11 mouse cellular contexts compared by ENCODE assay signal in the genomic region with DNA sequence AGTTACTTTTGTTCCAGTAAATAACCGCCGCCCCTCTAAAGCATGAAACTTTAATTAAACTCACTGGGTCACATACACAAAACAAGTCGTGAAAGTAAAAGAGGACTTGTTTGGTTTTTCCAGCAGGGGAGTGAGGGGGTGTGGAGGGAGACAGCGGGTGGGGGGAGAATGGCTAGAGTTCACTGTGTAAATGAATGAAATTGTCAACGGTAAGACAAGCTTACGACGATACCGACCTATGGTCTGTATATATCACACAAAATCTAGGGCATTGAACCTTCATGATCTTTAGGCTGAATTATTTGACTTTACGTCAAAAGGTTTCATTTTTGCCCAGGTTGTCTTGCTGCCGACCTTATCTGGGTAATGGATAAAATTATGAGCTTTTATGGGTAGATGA.
DNase-seq lines count a peak whose midpoint lies in the region; ATAC-seq and TF ChIP-seq lines count a peak whose summit lies in the region.
"Had no signal": no experiment of that assay in that cellular context is flagged by ENCODE, and none has a peak within 500 bp of the region (broad histone marks: within the 10 kb centered on the region; RNA-seq: fewer than 3 reads in every experiment).

No protein-coding gene starts in this region.

- DNase-seq in lung, adult 18-20 months = no peak
- DNase-seq in midbrain, postnatal 0 days (ENCODE audit: low spot score) = no peak
- no peak for DNase-seq in gastrocnemius, postnatal 36 days
- no peak for DNase-seq in kidney, postnatal 14 days
- DNase-seq in adrenal gland, adult (ENCODE audit: inconsistent age in 2 of 2, low spot score in 1 of 2) = no peak
- DNase-seq: lung, postnatal 36 days had no signal

- intact Hi-C loops in gastrocnemius, postnatal 36 days (cut with DNase I) = no loop called here

- H3K4me3 ChIP-seq in lung, embryonic 16.5 days (ENCODE audit: low read length) = no peak overlapping the region
- H3K4me3 ChIP-seq in forebrain, embryonic 12.5 days (replicated peaks) = no peak overlapping the region
- H3K4me3 ChIP-seq in limb, embryonic 12.5 days (replicated peaks) = 0 out of 2 replicates have a peak overlapping the region, but pooled peaks have one; percentile 6
- H3K4me3 ChIP-seq in midbrain, postnatal 0 days (ENCODE audit: low read depth, low read length) = peak overlapping the region; percentile 8; the same call in 1 of the 2 replicates
- H3K4me3 ChIP-seq: heart, embryonic 12.5 days; liver, embryonic 12.5 days had no signal

- H3K9ac ChIP-seq in lung, embryonic 16.5 days (ENCODE audit: low read length) = no peak overlapping the region
- no peak overlapping the region for H3K9ac ChIP-seq in forebrain, embryonic 12.5 days
- H3K9ac ChIP-seq in limb, embryonic 12.5 days (replicated peaks) = no peak overlapping the region
- H3K9ac ChIP-seq in midbrain, postnatal 0 days (replicated peaks; ENCODE audit: low read length, poor library complexity, severe bottlenecking) = no peak overlapping the region
- H3K9ac ChIP-seq: heart, embryonic 12.5 days; liver, embryonic 12.5 days had no signal

- no peak for ATAC-seq in lung, embryonic 16.5 days (ENCODE audit: low read depth)
- peak; percentile 57 for ATAC-seq in forebrain, embryonic 12.5 days (ENCODE audit: low FRiP score)
- no peak for ATAC-seq in limb, embryonic 12.5 days (ENCODE audit: insufficient number of reproducible peaks, insufficient read depth, low FRiP score, low TSS enrichment, low read depth)
- ATAC-seq in midbrain, postnatal 0 days (ENCODE audit: low FRiP score) = no peak
- ATAC-seq: liver, embryonic 12.5 days had no signal

- H3K27ac ChIP-seq in lung, embryonic 16.5 days (ENCODE audit: low read length) = no peak overlapping the region
- 0 out of 2 replicates have a peak overlapping the region, but pooled peaks have one; percentile 9 for H3K27ac ChIP-seq in forebrain, embryonic 12.5 days
- no peak overlapping the region for H3K27ac ChIP-seq in limb, embryonic 12.5 days
- no peak overlapping the region for H3K27ac ChIP-seq in midbrain, postnatal 0 days (ENCODE audit: low read depth, low read length)
- H3K27ac ChIP-seq: liver, embryonic 12.5 days had no signal

- H3K36me3 ChIP-seq in lung, embryonic 16.5 days (ENCODE audit: control insufficient read depth, insufficient read depth, low read length) = no peaks in the 10 kb centered on the region
- no peaks in the 10 kb centered on the region for H3K36me3 ChIP-seq in forebrain, embryonic 12.5 days (replicated peaks)
- H3K36me3 ChIP-seq in limb, embryonic 12.5 days = no peaks in the 10 kb centered on the region
- H3K36me3 ChIP-seq in midbrain, postnatal 0 days (ENCODE audit: insufficient read depth, low read length) = no peaks in the 10 kb centered on the region
- H3K36me3 ChIP-seq: heart, embryonic 12.5 days; liver, embryonic 12.5 days had no signal

- no peaks in the 10 kb centered on the region for H3K27me3 ChIP-seq in lung, embryonic 16.5 days (ENCODE audit: control insufficient read depth, insufficient read depth, low read depth, low read length)
- no peaks in the 10 kb centered on the region for H3K27me3 ChIP-seq in forebrain, embryonic 12.5 days
- H3K27me3 ChIP-seq in limb, embryonic 12.5 days = no peaks in the 10 kb centered on the region
- H3K27me3 ChIP-seq in midbrain, postnatal 0 days (ENCODE audit: insufficient read depth, low read length) = no peaks in the 10 kb centered on the region
- H3K27me3 ChIP-seq: heart, embryonic 12.5 days; liver, embryonic 12.5 days had no signal

- TF ChIP-seq CTCF in midbrain, postnatal 0 days (IDR thresholded peaks at IDR 0.05) = no peak

- WGBS in lung, embryonic 16.5 days = 35% methylated on average over 10 of the region's 10 CpGs
- WGBS in forebrain, embryonic 12.5 days = 28% methylated on average over 10 of the region's 10 CpGs
- WGBS in limb, embryonic 12.5 days = 26% methylated on average over 10 of the region's 10 CpGs
- WGBS in midbrain, postnatal 0 days = 22% methylated on average over 10 of the region's 10 CpGs

- peak overlapping the region; percentile 23; the same call in 1 of the 2 replicates for H3K4me2 ChIP-seq in lung, embryonic 16.5 days (ENCODE audit: low read depth, low read length)
- peak overlapping the region; percentile 38 for H3K4me2 ChIP-seq in forebrain, embryonic 12.5 days
- peak overlapping the region; percentile 44 for H3K4me2 ChIP-seq in limb, embryonic 12.5 days
- peak overlapping the region; percentile 26 for H3K4me2 ChIP-seq in midbrain, postnatal 0 days (ENCODE audit: low read depth, low read length, poor library complexity, severe bottlenecking)
- H3K4me2 ChIP-seq: liver, embryonic 12.5 days had no signal

- no peaks in the 10 kb centered on the region; the same call in none of the 2 replicates for H3K4me1 ChIP-seq in lung, embryonic 16.5 days (replicated peaks; ENCODE audit: control insufficient read depth, insufficient read depth, low read length)
- peaks cover 15% of the 10 kb centered on the region for H3K4me1 ChIP-seq in forebrain, embryonic 12.5 days
- H3K4me1 ChIP-seq in limb, embryonic 12.5 days (replicated peaks) = peaks cover 16% of the 10 kb centered on the region
- H3K4me1 ChIP-seq in midbrain, postnatal 0 days (ENCODE audit: insufficient read depth, low read length) = no peaks in the 10 kb centered on the region
- H3K4me1 ChIP-seq: heart, embryonic 12.5 days; liver, embryonic 12.5 days had no signal

- H3K9me3 ChIP-seq in lung, embryonic 16.5 days (ENCODE audit: control insufficient read depth, low read length) = no peaks in the 10 kb centered on the region
- no peaks in the 10 kb centered on the region for H3K9me3 ChIP-seq in forebrain, embryonic 12.5 days
- no peaks in the 10 kb centered on the region for H3K9me3 ChIP-seq in limb, embryonic 12.5 days
- no peaks in the 10 kb centered on the region for H3K9me3 ChIP-seq in midbrain, postnatal 0 days (ENCODE audit: low read length)
- H3K9me3 ChIP-seq: heart, embryonic 12.5 days; liver, embryonic 12.5 days had no signal

Comparison
In these comparisons a context has a peak if more than half of its experiments do, and no peak if none do; other contexts are left out.
1. H3K4me3 ChIP-seq: peak in limb, embryonic 12.5 days (single experiment) and midbrain, postnatal 0 days (single experiment); none in lung, embryonic 16.5 days (single experiment) and forebrain, embryonic 12.5 days (single experiment).
2. Peak in every context shown above with its lines, with median percentiles within 50 percentile points of each other: H3K4me2 ChIP-seq.